Mouse (Mus musculus) hindbrain, embryonic 11.5 days (tissue): ENCODE data around the gene Abcc2. TPM values are rescaled to one million over a fixed set of nuclear protein-coding genes. Genes with fewer than 3 reads are reported as not detected.

Experiments used
- ATAC-seq: fragments of 200-750 bp; cut with Nextera tagmentation; 2 replicates; pipeline ENCODE4 v1.8.0; 2017; ENCODE audit warnings: mild to moderate bottlenecking, moderate TSS enrichment, moderate library complexity; ENCODE audit not compliant: low FRiP score
- DNase-seq: peaks from one replicate; pipeline ENCODE4 v3.0.0-alpha.2; 2015; ENCODE audit warnings: low spot score
- H3K27ac ChIP-seq: fragments of 300-500 bp; sonication (generic); 2 replicates; pipeline ENCODE4 v1.5.1; 2014; ENCODE audit warnings: mild to moderate bottlenecking, low read depth, low read length
- H3K27me3 ChIP-seq: fragments of 300-500 bp; sonication (generic); 2 replicates; pipeline ENCODE4 v1.6.1; 2014; ENCODE audit warnings: mild to moderate bottlenecking, low read length, moderate library complexity, mixed read lengths; ENCODE audit not compliant: control insufficient read depth, insufficient read depth
- H3K36me3 ChIP-seq: fragments of 300-500 bp; sonication (generic); 2 replicates; pipeline ENCODE4 v1.6.1; 2014; ENCODE audit warnings: mild to moderate bottlenecking, low read length, moderate library complexity, mixed read lengths; ENCODE audit not compliant: control insufficient read depth, insufficient read depth
- H3K4me1 ChIP-seq: fragments of 300-500 bp; sonication (generic); replicated peaks from 2 replicates; pipeline ENCODE4 v1.6.1; 2014; ENCODE audit warnings: low read length, mixed read lengths; ENCODE audit not compliant: control insufficient read depth, insufficient read depth
- H3K4me2 ChIP-seq: fragments of 300-500 bp; sonication (generic); replicated peaks from 2 replicates; pipeline ENCODE4 v1.6.1; 2014; ENCODE audit warnings: mild to moderate bottlenecking, low read depth, low read length
- H3K4me3 ChIP-seq: fragments of 300-500 bp; sonication (generic); 2 replicates; pipeline ENCODE4 v1.5.1; 2014; ENCODE audit warnings: low read depth, low read length
- H3K9ac ChIP-seq: fragments of 300-500 bp; sonication (generic); 2 replicates; pipeline ENCODE4 v1.6.1; 2014; ENCODE audit warnings: low read depth, low read length
- H3K9me3 ChIP-seq: fragments of 300-500 bp; sonication (generic); 2 replicates; pipeline ENCODE4 v1.6.1; 2016; ENCODE audit warnings: low read length; ENCODE audit not compliant: control insufficient read depth
- WGBS: fragments of 180-500 bp; shearing (Covaris S2); extraction: QIAGEN DNeasy Blood & Tissue Kit; methylation state at CpG from one replicate; pipeline ENCODE4 v1.1.7; 2014; 5-methylcytosine and 5-hydroxymethylcytosine counted together
- polyA plus RNA-seq: library from polyadenylated mRNA; unstranded; fragments of >200 nt; fragmentation: Nextera tagmentation; extraction: Ambion mirVana; gene quantifications from 2 replicates; pipeline ENCODE4 v1.2.1, GENCODE M21; 2014

Gene Abcc2
- polyA plus RNA-seq, 1 experiment from 2014 or later, result 0.09 TPM

- Histone ChIP-seq H3K9me3 (no peaks in the 10 kb centered on the region), H3K4me2 (peak overlapping the region; percentile 75), H3K4me1 (peaks cover 6% of the 10 kb centered on the region; the same call in 1 of the 2 replicates), H3K27ac (peak overlapping the region; percentile 88), H3K9ac (peak overlapping the region; percentile 88), H3K4me3 (peak overlapping the region; percentile 70), H3K36me3 (no peaks in the 10 kb centered on the region), H3K27me3 (no peaks in the 10 kb centered on the region)
- peak; percentile 92 for DNase-seq
- ATAC-seq, result peak; percentile 88
- WGBS, result 2% methylated on average over 40 of the region's 41 CpGs
These were observed 97.6 kb downstream of the Abcc2 start for GRCm38 (mm10) chr19:43879401-43880212.

- Histone ChIP-seq H3K9ac (no peak overlapping the region), H3K4me1 (peaks cover 6% of the 10 kb centered on the region; the same call in 1 of the 2 replicates), H3K27me3 (no peaks in the 10 kb centered on the region), H3K27ac (no peak overlapping the region), H3K9me3 (no peaks in the 10 kb centered on the region), H3K4me2 (no peak overlapping the region), H3K4me3 (no peak overlapping the region), H3K36me3 (no peaks in the 10 kb centered on the region)
- no peak for DNase-seq
- 16% methylated on average over 3 of the region's 3 CpGs for WGBS
- ATAC-seq, result no peak
These were observed 98.4 kb downstream of the Abcc2 start for GRCm38 (mm10) chr19:43880420-43880819.

GRCm38 (mm10) chr19:43881615-43882014 is 99.6 kb downstream of the Abcc2 start:
- WGBS, result 85% methylated on average over 7 of the region's 7 CpGs
- no peak overlapping the region for H3K4me2 ChIP-seq
- no peaks in the 10 kb centered on the region for H3K36me3 ChIP-seq
- ATAC-seq (no peak), DNase-seq (no peak)
- H3K9ac ChIP-seq, result no peak overlapping the region
- no peaks in the 10 kb centered on the region for H3K9me3 ChIP-seq
- H3K27me3 ChIP-seq, result no peaks in the 10 kb centered on the region
- H3K4me3 ChIP-seq, result no peak overlapping the region
- no peak overlapping the region for H3K27ac ChIP-seq
- peaks cover 6% of the 10 kb centered on the region; the same call in 1 of the 2 replicates for H3K4me1 ChIP-seq

GRCm38 (mm10) chr19:43882895-43883573 is 101.0 kb downstream of the Abcc2 start:
- Histone ChIP-seq H3K27ac (no peak overlapping the region), H3K4me2 (peak overlapping the region; percentile 21), H3K4me3 (no peak overlapping the region), H3K27me3 (no peaks in the 10 kb centered on the region), H3K9me3 (no peaks in the 10 kb centered on the region), H3K36me3 (no peaks in the 10 kb centered on the region), H3K9ac (peak overlapping the region; percentile 52), H3K4me1 (0 out of 2 replicates have a peak, but pooled peaks cover 6% of the 10 kb centered on the region)
- ATAC-seq, result peak; percentile 34; the same call in 1 of the 2 replicates
- DNase-seq, result peak; percentile 54
- WGBS, result 39% methylated on average over 18 of the region's 18 CpGs

- Histone ChIP-seq H3K36me3 (no peaks in the 10 kb centered on the region), H3K4me2 (no peak overlapping the region), H3K27me3 (no peaks in the 10 kb centered on the region), H3K4me1 (0 out of 2 replicates have a peak, but pooled peaks cover 4% of the 10 kb centered on the region), H3K9me3 (no peaks in the 10 kb centered on the region), H3K9ac (no peak overlapping the region), H3K4me3 (no peak overlapping the region), H3K27ac (no peak overlapping the region)
- ATAC-seq (no peak), DNase-seq (no peak)
- WGBS, result 79% methylated on average over 13 of the region's 13 CpGs
These were observed 102.9 kb downstream of the Abcc2 start for GRCm38 (mm10) chr19:43884668-43885498.

GRCm38 (mm10) chr19:43886371-43887099 is 104.5 kb downstream of the Abcc2 start:
- Histone ChIP-seq H3K27ac (no peak overlapping the region), H3K9me3 (no peaks in the 10 kb centered on the region)
- no peak for ATAC-seq

GRCm38 (mm10) chr19:43887242-43887641 is 105.2 kb downstream of the Abcc2 start:
- H3K36me3 ChIP-seq, result no peaks in the 10 kb centered on the region
- no peak overlapping the region for H3K27ac ChIP-seq
- H3K27me3 ChIP-seq, result no peaks in the 10 kb centered on the region; the same call in 1 of the 2 replicates
- H3K9ac ChIP-seq, result no peak overlapping the region
- DNase-seq (no peak), ATAC-seq (no peak)
- H3K4me2 ChIP-seq, result no peak overlapping the region
- H3K9me3 ChIP-seq, result no peaks in the 10 kb centered on the region
- WGBS, result 89% methylated on average over 5 of the region's 5 CpGs
- 0 out of 2 replicates have a peak, but pooled peaks cover 4% of the 10 kb centered on the region for H3K4me1 ChIP-seq
- no peak overlapping the region for H3K4me3 ChIP-seq

More at GRCm38 (mm10) chr19:43886371-43887099, 104.5 kb downstream of the Abcc2 start:
- H3K4me1 ChIP-seq, result 0 out of 2 replicates have a peak, but pooled peaks cover 4% of the 10 kb centered on the region
- no peak for DNase-seq
- H3K4me3 ChIP-seq, result no peak overlapping the region
- H3K9ac ChIP-seq, result no peak overlapping the region
- WGBS, result 85% methylated on average over 12 of the region's 12 CpGs
- H3K36me3 ChIP-seq, result no peaks in the 10 kb centered on the region
- H3K27me3 ChIP-seq, result no peaks in the 10 kb centered on the region; the same call in 1 of the 2 replicates
- no peak overlapping the region for H3K4me2 ChIP-seq

- Histone ChIP-seq H3K9me3 (no peaks in the 10 kb centered on the region), H3K27me3 (no peaks in the 10 kb centered on the region; the same call in 1 of the 2 replicates), H3K9ac (no peak overlapping the region), H3K27ac (no peak overlapping the region), H3K4me3 (no peak overlapping the region), H3K4me1 (0 out of 2 replicates have a peak, but pooled peaks cover 4% of the 10 kb centered on the region), H3K36me3 (no peaks in the 10 kb centered on the region), H3K4me2 (no peak overlapping the region)
- DNase-seq, result no peak
- no peak for ATAC-seq
- WGBS, result 47% methylated on average over 2 of the region's 2 CpGs
These were observed 105.7 kb downstream of the Abcc2 start for GRCm38 (mm10) chr19:43887725-43888124.
